Mouse (Mus musculus) stomach, postnatal 0 days (tissue): ENCODE measurements around the gene Astn1.

Experiments used
- CTCF ChIP-seq: IDR thresholded peaks from 2 replicates; pipeline ENCODE4 v1.5.1; 2016; ENCODE audit warnings: antibody characterized with exemption, low read depth, mild to moderate bottlenecking, moderate library complexity
- EP300 ChIP-seq: optimal IDR thresholded peaks from 2 replicates; pipeline ENCODE3; 2016; ENCODE audit warnings: antibody characterized with exemption

- TF ChIP-seq CTCF (no peak), EP300 (no peak)
Observed at GRCm38 (mm10) chr1:158656986-158657385, 294.9 kb downstream of the Astn1 start.
